Mouse (Mus musculus): ENCODE data around the gene Wdr53. TPM values are rescaled to one million over a fixed set of nuclear protein-coding genes. Genes with fewer than 3 reads are reported as not detected.

Wdr53 gene
- 9.0 and 9.5 TPM in 2 replicates for polyA plus RNA-seq (2012; rRNA removed)

DNA sequence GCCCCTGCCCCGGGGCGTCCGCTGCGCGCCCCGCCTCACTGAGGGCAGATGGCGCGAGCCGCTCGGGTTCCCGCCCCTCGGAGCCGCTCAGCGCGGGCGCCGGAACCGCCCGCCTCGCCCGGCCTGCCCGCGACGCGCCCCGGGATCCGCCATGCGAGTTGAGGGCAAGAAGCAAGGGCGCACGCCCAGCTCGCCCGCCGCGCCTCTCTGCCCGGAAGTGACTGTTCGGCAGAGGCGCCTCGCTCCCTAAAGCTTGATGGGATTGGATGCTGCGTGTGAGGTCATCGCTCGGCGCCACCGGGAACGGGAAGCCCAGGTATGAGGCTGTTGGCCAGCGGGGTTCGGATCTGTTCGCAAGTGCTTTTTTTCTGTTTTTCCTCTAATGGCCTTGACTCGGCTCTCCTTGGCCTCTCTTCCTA is at the start of gene Wdr53, which contains the start of gene Fbxo45:
TSS of gene Wdr53 (plus strand) at position 276 of the 419 bp plus-strand sequence.
TSS of gene Fbxo45 (minus strand) at position 207 of the 419 bp plus-strand sequence.

DNA sequence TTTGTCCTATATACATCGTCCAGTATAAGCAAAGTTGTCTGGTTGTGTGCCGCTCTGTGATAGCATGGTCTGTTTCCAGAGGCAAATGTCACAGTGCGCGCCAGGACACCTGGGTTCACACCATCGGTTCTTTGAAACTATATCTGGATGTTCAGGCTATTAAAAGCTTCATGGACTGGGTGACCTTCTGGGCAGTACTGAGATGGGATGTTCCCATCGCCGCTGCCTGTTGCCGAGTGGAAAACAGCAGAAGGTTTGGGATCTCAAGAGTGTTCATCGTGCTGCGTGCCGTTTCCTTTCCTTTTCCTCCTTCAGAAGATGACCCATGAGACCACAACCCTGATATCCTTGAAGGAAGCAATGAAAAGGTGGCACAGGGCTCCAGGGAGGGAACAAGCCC is 24.3 kb downstream of the Wdr53 start, which contains the start of gene Smco1:
TSS of gene Smco1 (plus strand) at position 178 of the 400 bp plus-strand sequence.

DNA sequence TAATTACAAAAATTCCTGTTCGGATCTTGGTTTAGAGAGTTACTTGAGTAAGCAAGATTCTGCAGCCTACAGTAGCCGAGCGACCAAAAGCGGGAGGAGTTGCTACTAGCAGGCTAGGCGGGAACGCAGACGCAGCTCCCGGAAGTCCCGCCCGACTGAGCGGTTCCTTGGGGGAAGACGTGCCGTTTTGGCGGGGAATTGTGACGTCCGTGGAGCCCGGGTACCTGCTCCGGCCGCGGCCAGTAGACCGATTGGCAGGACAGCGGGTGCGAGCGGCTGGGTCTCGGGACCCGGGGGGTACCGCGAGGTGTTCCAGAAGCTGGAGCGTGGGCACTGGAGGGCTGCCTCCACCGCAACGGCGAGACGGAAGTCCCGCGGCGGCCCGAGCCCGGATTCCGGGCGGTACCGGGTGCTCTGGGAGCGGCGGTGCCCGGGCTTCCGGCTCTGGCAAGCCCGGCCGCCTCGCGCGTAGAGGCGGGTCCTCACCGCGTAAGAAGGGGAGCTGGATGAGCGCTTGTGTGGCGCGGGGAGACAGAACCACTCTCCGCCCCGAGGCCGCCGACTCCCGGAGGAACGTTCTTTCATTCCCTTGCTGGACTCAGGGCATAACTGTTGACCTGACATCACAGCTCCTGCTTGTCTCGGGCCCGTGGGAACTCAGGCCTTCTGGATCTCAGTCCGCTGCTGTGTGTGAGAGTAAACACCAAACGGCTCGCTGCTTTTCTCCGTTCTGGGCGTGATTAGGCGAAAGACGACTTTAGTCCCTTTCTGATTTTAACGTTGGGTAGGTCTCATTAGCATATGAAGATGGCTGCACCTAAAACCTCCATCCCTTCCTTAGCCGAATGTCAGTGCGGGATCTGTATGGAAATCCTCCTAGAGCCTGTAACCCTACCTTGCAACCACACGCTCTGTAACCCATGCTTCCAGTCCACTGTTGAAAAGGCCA is 30.6 kb downstream of the Wdr53 start, which contains the start of gene Rnf168:
TSS of gene Rnf168 (plus strand) at position 152 of the 949 bp plus-strand sequence.

Other genes with a start within 250 kb of the Wdr53 start
- 19.5 and 19.9 TPM in 2 replicates for gene Senp5, start 243.9 kb upstream of the Wdr53 start, polyA plus RNA-seq (2012; rRNA removed)
- gene Pak2, start 167.9 kb upstream of the Wdr53 start, polyA plus RNA-seq (2012; rRNA removed): 27.0 and 28.0 TPM in 2 replicates
- 73.2 and 76.4 TPM in 2 replicates for gene Pigx, start 147.5 kb upstream of the Wdr53 start, polyA plus RNA-seq (2012; rRNA removed)
- gene Cep19, start 147.4 kb upstream of the Wdr53 start, polyA plus RNA-seq (2012; rRNA removed): 34.8 and 39.6 TPM in 2 replicates
- 5.1 and 5.8 TPM in 2 replicates for gene Nrros, start 81.6 kb upstream of the Wdr53 start, polyA plus RNA-seq (2012; rRNA removed)
- not detected in 2 replicates for gene Bex6, start 67.4 kb upstream of the Wdr53 start, polyA plus RNA-seq (2012; rRNA removed)
- gene Fbxo45, start 69 bp upstream of the Wdr53 start, polyA plus RNA-seq (2012; rRNA removed): 29.3 and 30.6 TPM in 2 replicates
- gene Smco1, start 24.2 kb downstream of the Wdr53 start, polyA plus RNA-seq (2012; rRNA removed): not detected in 2 replicates
- 16.9 and 17.8 TPM in 2 replicates for gene Rnf168, start 30.2 kb downstream of the Wdr53 start, polyA plus RNA-seq (2012; rRNA removed)
- gene Ubxn7, start 85.0 kb downstream of the Wdr53 start, polyA plus RNA-seq (2012; rRNA removed): 23.3 and 24.1 TPM in 2 replicates
- 0.08 and 0.28 TPM in 2 replicates for gene Tm4sf19, start 153.3 kb downstream of the Wdr53 start, polyA plus RNA-seq (2012; rRNA removed)
- gene Tctex1d2, start 172.5 kb downstream of the Wdr53 start, polyA plus RNA-seq (2012; rRNA removed): 27.2 and 30.2 TPM in 2 replicates
- 29.8 and 31.0 TPM in 2 replicates for gene Pcyt1a, start 183.7 kb downstream of the Wdr53 start, polyA plus RNA-seq (2012; rRNA removed)
- gene Slc51a, start 240.7 kb downstream of the Wdr53 start, polyA plus RNA-seq (2012; rRNA removed): 0.05 and 0.08 TPM in 2 replicates
- gene Zdhhc19, start 249.0 kb downstream of the Wdr53 start, polyA plus RNA-seq (2012; rRNA removed): 0.12 and 0.13 TPM in 2 replicates

All from central nervous system, embryonic 18 days (tissue).